Mouse (Mus musculus): Measurements from ENCODE around the gene Clec1b.

Gene Clec1b

DNA sequence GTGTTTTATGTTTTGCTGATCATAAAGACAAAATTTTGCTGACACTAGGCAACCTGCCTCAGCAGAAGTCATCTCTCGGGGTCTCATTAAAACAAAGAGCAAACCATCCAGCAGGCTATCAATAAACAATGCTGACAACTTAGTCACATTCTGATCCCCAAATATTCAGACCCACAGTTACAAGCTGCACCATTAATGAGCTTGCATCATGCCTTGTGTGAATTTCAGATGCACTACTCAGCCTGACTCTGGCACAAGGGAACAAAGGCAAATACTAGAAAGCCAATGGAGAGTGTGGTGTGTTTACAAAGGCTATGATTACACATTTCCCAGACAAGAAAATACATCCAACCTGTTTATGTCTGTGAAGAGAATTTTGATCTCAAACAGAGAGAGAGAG is 17.1 kb downstream of the Clec1b start:
- DNase-seq (ENCODE audit: low spot score) = no peak

DNA sequence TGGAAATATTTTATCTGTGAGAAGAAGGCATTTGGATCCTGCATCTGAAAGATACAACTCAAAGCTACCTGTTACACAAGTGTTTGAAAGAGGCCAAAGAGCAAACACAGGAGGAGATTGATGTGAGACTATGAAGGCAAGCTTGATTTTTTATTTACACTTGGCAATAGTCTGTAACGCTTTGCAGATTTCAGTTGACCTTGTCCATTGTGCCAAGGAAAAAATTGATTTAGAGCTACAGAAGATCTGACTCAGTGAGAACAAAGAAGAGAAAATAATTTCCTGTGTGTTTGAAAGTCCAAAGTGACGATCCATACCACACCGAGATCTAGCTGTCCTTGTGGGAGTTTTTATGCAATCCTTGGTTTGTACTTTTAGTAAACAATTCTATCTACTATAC is 25.2 kb downstream of the Clec1b start:
- no peak for DNase-seq (ENCODE audit: low spot score)

DNA sequence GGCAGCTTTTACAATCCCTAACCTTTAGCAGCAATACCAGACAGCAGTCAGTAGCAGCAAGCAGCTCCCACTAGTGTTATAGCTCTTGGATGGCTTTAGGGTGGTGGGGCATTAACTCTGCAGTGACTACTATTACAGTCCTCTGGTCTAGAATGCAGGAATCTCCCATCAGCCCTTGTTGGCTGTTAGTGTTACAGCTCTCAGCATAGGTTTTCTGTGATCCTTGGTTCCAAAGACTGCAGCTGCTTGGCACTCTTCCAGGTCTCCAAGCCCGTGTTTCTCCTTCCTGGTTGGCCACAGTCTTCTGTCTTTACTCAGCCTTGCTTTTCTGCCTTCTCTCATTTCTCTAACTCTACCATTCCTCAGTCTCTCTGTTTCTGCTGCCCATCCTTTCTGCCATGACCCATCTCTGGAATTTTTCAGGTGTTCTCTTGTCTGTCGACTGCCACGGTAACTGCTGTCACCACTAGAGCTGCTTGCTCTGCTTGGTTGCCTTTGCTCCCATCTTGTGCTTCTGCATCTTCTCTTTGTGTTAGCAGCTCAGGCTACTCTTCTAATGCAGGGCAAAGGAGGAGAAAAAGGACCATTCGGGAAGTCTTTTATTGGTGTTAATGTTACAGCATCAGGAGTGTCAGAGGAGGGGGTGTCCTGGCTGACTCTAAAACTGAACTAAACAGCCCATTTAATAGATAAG is 26.1 kb downstream of the Clec1b start:
- no peak for DNase-seq (ENCODE audit: low spot score)

DNA sequence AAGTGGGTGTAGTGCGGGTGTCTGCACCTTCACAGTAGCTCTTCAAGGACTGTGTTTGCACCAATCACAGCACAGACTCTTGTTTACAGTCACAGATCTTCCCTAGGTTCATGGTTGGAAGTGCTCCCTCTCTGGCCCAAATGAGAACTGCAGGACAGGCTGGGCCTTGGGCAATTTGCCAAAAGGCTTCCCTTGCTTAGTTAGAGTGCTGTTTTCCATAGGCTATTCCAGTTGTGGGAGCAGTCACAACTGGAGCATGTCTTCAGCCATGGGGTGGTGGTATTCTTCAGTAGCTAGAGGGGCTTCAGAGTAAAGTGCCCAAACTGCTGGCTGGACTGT is 26.6 kb downstream of the Clec1b start:
- DNase-seq (ENCODE audit: low spot score) = peak; percentile 71

DNA sequence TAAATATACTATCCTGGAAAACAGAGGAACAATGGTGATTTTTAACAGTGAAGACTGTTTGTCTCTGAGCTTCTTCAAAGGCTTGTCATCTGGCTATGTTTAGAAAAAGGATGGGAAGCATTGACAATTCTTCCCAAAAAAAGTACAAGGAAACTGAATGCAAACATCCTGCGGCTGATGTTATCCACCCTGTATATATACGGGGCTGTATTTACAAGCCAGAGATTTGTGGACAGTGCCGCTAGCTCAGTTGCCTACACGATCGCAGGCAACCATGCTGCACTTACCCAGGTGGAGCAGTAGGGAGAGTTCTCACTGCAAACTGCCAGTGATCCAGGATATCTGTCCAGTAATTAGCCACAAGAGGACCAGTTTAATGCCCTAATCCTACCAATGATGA is 28.1 kb downstream of the Clec1b start:
- peak; percentile 64 for DNase-seq (ENCODE audit: low spot score)

DNA sequence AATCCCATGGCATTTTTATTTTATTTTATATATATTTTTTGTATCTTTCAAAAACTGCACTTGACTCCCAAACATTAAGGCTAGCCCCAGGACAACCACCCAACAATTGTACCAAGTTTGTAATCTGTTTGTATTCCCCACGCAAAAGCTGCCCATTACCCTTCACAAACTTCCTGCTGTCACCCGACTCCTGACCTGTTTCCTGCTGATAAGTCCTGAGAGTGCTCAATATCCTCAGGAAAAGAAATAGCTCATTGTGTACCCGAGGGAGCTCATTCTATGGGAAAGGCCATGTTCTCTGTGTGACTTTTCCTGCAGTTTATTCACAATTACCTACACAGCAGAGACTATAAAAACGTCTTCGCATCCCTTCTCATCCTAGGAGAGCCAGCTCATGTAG is 28.7 kb downstream of the Clec1b start:
- peak; percentile 85 for DNase-seq (ENCODE audit: low spot score)

DNA sequence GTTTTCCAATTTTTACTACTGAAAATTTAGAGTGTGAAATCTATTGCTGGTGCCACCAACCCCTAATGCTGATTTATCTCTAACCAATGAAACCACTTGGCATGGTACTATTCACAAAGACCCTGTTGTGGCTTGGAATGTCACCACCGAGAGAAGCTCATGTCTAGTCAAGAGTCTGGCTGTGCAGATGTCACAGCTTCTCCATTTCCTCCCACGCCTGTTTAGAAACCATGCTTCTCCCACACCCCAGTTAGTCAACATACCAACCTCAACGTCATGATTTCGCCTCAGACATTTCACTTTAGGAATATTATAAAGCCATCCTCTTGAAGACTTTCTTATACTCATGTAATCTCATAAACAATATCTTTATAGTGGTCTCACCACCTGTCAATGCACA is 30.2 kb downstream of the Clec1b start:
- DNase-seq (ENCODE audit: low spot score) = peak; percentile 50

DNA sequence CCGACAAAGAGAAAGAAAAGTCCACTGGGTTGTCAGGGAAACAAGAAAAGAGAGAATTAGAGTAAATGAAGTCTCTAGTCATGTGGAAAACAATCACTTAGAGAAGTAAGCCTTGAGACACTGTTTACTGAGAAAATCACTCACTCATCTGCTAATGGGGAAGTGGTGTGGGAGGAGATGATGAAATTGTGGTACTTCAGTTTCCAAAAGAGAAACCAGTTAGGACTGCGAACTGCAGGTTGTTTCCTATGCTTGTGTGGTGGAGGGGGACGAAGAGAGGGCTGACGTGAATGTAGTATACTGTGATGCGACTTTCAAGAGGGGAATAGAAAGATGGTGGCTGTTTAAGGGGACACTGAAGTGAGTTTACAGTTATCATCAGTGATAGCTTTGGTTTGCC is 37.1 kb downstream of the Clec1b start:
- DNase-seq (ENCODE audit: low spot score) = peak; percentile 63

DNA sequence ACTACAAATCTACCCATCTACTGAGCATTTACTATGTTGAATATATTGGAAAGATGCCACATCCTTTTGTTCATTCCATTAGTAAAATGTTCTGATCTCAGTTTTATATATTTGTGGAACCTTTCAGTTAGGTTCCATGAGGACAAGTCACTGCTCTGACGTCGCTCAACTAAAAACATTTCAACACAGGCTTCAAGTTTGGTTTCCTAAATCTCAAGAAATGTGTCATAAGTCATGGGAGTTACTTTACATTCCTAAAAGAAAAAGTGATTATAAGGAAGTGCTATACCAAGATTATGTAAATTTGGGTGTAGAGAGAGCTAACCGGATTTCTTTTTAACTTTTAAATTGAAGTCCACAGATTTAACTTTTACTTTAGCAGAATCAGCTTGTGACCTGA is 38.9 kb downstream of the Clec1b start:
- DNase-seq (ENCODE audit: low spot score) = no peak

DNA sequence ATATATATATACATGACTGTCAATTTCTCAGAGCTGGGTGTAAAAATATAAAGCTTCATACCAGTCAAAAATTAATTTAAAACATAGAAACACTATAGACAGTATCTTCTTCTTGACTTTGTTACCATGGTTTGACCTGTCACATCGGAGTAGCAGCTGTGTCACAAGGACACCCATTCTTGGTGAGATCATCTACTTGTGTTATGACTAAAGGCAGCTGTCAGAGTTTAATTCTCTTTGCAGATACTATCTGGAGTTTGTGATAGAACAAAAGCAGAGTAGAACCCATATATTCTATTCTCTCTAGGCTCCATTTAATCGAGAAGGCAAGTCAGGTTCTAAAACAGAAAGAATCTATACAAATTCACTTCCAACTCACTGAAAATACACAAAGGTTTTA is 40.9 kb downstream of the Clec1b start:
- no peak for DNase-seq (ENCODE audit: low spot score)

DNA sequence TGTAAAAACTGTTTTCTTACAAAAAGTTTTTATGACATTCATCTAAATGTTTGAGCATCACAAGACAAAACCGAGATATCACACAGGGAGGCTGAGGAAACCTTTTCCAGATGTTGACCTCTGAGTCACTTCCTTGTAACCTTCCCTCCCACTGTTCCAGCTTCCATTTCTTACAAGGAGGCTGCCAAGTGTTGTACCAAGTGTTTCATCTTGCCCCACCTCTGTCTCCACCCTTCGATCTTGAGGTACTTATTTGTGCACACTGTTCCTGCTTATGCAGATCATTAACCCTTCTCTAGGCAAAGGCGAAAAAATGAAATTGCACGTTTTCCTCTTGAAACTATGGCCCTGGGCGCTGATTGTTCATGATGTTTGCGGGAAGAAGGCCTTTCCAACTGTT is 52.6 kb downstream of the Clec1b start:
- DNase-seq (ENCODE audit: low spot score) = peak; percentile 65

DNA sequence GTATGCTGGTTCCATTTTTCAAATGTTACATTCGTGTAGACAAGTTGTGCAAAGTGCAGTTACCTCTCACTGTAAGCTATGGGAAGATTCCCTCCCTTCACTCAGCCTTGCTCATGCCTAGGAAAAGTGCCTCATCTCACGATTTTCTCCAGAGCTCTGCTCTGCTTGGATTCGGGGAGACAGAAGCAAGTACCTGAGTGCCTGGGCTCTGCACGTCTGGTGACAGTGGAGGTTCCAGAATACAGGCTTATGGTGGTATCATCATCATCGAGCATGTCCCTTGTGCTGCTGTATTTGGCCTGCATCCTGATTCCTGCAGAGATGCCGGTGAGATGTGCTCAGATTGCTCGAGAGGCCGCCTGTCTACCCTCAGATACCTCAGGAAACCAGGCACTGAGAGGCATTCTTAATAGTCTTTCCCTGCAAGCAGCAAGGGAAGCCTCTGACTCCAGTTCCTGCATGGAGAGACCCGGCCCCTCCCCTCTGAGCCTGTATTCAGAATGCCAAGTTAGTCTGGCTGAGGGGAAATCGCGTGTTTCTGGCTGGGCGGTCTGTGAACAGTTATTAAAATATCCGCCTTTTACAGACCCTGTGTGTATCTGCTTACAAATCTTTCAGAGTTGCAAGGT is 54.4 kb downstream of the Clec1b start, which contains the start of gene Clec1a:
TSS of gene Clec1a (minus strand) at position 590 of the 629 bp plus-strand sequence.
- DNase-seq (ENCODE audit: low spot score) = peak; percentile 77

All from lung, postnatal 25 days (tissue).